Mouse (Mus musculus) frontal cortex, adult (tissue): ENCODE results near the gene Rasgef1b.

Source experiments
- ATAC-seq: cut with Nextera tagmentation; 2 replicates; pipeline ENCODE4 v1.9.2; 2017; ENCODE audit warnings: mild to moderate bottlenecking, moderate library complexity, mixed read lengths; ENCODE audit not compliant: low TSS enrichment

Gene Rasgef1b

GRCm38 (mm10) chr5:99728649-99729212, at the start of gene Rasgef1b:
Gene Rasgef1b (minus strand): TSS chr5:99729065.
- peak; percentile 82 for ATAC-seq

DNA sequence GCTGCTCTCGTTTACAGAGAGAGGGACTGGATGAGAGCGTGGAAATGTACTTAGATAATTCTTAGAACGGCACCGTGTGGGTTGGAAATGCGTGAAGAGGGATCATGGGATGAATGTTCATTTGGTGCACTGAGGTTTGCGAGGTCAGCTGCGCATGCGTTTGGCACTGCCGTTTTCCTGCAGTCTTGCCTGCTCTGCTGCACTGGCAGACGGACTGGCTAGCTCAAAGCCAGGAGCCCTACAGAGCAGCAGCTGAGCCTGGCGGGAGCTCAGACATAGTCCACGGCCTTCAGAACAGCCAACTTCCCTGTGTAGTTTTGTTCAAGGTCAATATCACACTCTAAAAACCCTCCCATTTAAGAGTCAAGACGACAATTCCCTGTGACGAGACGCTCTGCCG, 46.5 kb upstream of the Rasgef1b start:
- ATAC-seq = no peak

GRCm38 (mm10) chr5:99773265-99773664, 44.4 kb upstream of the Rasgef1b start:
- ATAC-seq = no peak

DNA sequence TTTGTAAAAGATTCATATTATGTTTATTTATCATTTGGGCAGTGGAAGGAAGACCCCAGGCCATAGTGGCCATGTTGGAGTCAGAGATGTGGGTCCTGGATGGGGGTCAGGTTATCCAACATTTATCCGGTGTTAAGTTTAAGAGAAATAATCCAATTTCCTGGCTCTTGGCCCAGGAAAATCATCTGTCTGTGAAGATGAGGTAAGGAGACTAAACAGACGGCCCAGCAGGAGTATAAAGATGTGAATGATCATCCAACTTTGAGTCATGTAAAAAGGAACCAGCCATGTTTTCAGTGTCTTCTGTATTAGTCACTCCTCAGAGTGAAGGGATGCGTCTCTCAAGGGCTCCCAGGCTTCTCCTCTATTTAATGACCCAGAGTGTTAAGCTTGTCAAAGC, 35.4 kb upstream of the Rasgef1b start:
- ATAC-seq = no peak

- ATAC-seq = no peak
Observed at GRCm38 (mm10) chr5:99758859-99759258, 30.0 kb upstream of the Rasgef1b start.

DNA sequence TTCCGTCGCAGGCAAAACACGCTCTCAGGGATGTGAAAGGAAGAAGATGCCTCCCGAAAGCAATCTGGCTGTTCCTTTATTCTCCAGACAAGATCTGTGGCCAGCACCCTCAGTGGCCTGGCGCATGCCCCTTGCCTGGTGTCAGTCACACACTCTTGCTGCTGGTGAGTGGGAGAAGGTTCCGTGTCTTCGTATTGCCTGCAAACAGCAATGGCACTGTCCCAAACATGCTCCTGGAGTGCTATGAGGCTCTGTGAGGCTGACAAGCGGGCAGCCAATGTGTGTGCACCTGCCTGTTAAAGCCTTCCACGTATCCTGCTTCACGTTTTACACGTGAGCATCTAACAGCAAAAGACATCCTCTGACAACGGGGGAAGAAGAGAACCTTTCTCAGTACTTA, 25.0 kb upstream of the Rasgef1b start:
- ATAC-seq = peak; percentile 85

DNA sequence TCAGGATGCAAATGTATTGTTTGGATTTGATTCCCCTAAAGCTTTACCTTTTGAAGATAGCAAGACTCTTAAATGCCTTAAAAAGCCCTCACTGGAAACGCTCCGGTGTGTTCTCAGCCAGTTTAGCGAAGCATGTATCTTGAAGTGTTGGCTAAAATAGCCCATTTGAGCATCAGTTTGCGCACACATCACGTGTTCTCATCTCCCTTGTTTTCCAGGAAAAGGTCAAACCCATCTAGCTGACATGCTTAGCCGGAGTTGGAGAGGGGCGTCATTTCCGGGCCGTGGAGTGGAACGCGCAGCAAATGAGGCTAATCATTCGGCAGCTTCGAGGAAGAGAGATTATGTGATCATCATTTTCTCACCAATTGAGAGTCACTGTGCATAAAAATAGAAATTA, 24.5 kb upstream of the Rasgef1b start:
- peak; percentile 76 for ATAC-seq

DNA sequence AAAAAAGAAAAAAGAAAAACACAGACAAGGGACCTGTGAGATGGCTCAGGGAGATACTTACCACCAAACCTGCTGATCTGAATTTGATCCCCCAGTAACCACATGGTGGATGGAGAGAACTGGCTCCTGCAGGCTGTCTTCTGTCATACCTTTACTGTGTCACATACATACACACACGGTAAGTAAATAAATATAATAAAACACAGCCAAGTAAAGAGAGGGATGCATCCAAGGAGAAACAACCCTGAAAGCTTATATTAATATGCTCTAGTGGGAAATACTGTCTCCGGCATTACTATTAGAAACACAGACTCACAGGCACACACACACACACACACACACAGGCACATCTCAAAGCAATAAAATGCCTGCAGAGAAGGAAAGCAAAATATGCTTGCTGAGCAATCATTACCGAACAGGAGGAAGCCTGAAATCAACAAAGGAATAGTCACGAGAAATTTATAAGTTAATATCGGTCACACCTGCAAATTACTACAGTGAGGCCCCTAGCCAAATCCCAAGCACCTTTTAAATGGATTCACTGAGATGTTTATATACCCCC, 23.9 kb upstream of the Rasgef1b start:
- ATAC-seq = no peak

GRCm38 (mm10) chr5:99748417-99748816, 19.6 kb upstream of the Rasgef1b start:
- peak; percentile 64; the same call in 1 of the 2 replicates for ATAC-seq

GRCm38 (mm10) chr5:99746087-99746486, 17.2 kb upstream of the Rasgef1b start:
- ATAC-seq = no peak

DNA sequence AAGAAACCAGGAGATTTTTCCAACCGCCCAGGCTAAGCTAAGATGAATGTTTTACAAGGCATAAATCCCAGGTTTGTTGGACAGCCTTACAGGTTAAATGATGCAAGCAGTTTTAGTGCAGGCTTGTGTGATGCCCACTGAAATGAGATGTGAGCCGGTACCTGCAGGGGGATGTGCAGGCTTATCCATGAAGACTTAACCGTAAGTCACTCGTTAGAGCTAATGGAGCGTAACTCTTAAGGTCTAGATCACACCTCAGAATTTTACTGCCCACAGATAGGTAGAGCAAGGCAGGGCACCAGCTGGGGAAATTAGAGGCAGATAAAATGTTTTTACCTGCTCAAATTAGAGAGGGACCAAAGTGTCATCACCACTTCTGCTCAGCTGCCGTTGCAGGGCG, 14.0 kb upstream of the Rasgef1b start:
- no peak for ATAC-seq

DNA sequence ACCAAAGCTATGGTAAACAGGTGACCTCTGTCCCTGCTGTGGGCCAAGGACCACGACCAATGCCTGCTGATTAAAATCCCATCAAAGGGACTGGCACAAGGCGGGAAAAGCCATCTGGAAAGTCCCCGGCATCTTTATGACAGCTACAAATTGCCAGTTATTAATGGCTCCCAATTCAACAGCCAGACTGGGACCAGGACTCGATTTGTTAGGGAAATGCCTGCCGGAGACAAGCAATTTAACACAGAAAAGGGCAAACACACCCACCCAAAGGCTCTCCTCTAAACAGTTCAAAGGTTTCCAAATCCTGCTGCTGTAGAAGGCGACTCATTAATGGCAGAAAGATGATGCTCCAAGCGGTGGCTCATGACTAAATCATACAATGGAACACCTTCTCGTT, 13.2 kb upstream of the Rasgef1b start:
- no peak for ATAC-seq

GRCm38 (mm10) chr5:99737937-99738727, 9.3 kb upstream of the Rasgef1b start:
- ATAC-seq = no peak

GRCm38 (mm10) chr5:99729931-99730330, 1.1 kb upstream of the Rasgef1b start:
- ATAC-seq = no peak

- peak; percentile 24 for ATAC-seq
Observed at GRCm38 (mm10) chr5:99729361-99729882, 557 bp upstream of the Rasgef1b start.

DNA sequence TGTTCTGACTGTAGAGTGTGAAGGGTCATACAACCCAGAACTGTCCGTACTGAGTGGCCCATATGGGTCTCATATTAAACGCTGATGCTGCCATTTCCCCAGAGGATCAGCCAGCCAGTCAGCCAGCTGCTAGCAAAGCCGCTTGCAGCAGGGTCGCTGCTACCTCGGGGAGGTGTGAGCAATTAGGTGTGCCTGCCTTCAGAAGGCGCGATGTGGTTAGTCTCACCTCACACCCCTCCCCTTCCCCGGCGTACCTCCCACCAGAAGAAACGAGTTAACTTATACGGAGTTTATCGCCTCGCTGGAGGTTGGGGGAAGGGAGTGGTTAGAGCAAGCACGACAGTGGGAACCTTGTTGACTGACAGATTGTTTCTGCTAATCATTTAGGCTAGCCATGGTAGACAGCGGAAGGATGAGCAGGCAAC, 826 bp downstream of the Rasgef1b start:
- peak; percentile 43 for ATAC-seq

DNA sequence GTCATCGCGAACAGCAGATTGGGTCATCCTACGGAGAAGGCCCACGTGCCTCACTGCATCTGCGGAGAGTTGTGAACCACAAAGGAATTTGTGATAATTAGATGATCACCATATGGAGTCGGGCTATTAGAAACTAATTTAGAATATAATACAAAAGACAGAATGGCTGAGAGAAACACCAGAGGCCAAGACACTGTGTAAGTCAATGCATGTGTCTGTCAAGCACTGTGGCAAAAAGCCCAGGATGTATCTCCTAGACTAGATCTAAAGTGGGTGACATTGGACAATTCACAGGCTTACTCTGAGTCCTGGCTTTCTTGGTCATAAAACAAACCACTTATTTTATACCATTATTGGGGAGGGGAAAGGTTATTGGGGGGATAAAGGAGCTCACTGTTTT, 4.9 kb downstream of the Rasgef1b start:
- no peak for ATAC-seq

GRCm38 (mm10) chr5:99722310-99722709, 6.6 kb downstream of the Rasgef1b start:
- no peak for ATAC-seq

DNA sequence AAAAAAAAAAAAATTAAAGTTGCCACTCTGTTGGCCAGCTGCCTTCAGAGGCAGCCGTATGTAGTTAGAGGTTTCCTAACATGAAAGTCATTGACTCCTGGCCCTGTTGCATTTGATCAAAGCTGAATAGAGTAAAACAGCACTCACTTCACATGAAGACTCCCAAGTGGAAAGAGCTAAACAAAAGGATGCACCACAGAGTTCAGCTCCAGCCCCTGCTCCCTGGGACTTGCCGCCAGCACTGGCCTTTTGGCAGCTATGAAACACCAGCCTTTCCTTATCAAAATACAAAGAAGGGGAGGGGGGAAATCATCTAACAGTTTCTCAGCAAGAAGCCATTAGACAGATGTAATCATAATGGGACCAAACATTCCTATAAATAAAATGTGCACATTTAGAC, 8.3 kb downstream of the Rasgef1b start:
- ATAC-seq = no peak

GRCm38 (mm10) chr5:99717917-99718316, 10.9 kb downstream of the Rasgef1b start:
- ATAC-seq = peak; percentile 68

DNA sequence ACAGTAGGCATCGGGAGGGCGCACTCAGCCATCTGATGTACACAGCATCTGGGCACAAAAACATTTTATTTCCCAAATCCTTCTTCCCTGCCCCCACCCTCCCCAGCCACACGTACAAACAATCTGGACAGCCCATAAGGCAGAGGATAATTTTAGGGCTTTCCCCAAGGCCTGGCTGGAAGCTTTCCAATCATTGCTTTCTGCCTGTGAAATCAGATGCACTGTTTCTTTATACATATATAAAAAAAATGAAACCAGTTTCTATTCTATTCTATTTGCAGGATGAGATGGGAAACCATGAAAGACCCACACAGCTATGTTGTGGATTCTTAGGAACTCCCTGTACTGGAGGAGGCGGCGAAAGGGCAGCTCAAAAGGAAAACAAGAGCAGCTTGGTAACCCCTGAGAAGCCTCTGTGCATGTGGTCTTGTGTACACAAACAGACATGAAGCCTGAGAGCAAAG, 13.6 kb downstream of the Rasgef1b start:
- ATAC-seq = peak; percentile 56

- no peak for ATAC-seq
Observed at GRCm38 (mm10) chr5:99711947-99712346, 16.9 kb downstream of the Rasgef1b start.

GRCm38 (mm10) chr5:99708706-99709105, 20.2 kb downstream of the Rasgef1b start:
- ATAC-seq = peak; percentile 92
